Mouse (Mus musculus) hematopoietic stem cell, adult 5-6 weeks (primary cell): ENCODE results near the gene Tbck. TPM values are rescaled to one million over a fixed set of nuclear protein-coding genes. Genes with fewer than 3 reads are reported as not detected.

ENCODE experiments used
- ATAC-seq, 2 experiments: fragments of 125-278 bp in 1 of 2; replicated peaks in 1 of 2; 2 replicates each; pipeline ENCODE4 v1.8.0; 2016 to 2017; ENCODE audit warnings: inconsistent platforms in 2 of 2, mild to moderate bottlenecking in 2 of 2, moderate number of reproducible peaks in 2 of 2, low read depth in 1 of 2, moderate TSS enrichment in 1 of 2; ENCODE audit not compliant: low FRiP score in 2 of 2, poor library complexity in 2 of 2, severe bottlenecking in 2 of 2, insufficient read depth in 1 of 2, low TSS enrichment in 1 of 2
- total RNA-seq: library from RNA; stranded (forward); fragments of 172-1452, 232-1000 nt; gene quantifications from 2 replicates; pipeline ENCODE4 v1.2.3, GENCODE M21; 2017

Gene Tbck
- total RNA-seq, result 23.3 and 29.0 TPM in 2 replicates

DNA sequence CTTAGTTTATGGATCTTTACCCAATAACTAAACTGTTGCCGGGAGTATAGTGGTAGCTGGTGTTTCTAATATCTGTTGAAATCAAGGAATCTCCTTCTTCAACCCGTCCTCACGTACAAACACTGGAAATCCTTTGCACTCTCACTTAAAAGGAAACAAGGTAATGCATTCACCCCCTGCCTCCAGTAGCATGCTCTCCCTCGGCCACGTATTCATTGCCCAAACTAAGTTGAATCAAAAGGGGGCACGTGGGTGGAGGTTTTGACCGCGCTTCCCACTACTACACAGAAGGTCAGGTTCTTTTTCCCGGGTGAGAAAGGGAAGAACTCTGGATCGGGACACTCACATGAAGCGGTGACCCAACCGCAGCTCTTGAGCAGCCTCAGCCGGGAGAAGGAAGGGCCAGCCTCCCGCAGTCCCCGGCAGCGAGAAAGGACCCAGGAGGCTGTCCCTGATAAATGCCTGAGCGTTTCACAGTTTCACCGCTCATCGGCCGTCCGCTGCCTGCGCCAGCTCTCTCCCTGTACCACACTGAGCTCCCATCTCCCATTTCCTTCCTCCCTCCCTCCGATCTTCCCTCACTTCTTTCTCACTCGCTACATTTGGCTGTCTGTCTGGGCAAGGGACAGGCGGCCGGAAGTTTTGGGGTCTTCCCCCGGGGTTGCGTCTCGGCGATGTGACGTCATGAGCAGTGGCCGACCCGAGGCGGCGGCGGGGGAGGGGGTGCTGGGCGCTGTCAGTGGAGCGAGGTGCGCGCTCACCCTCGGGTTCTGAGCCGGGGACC is at the start of gene Tbck:
Gene Tbck (plus strand): TSS at position 698 of the 784 bp plus-strand sequence.
- peak; percentile 94 to 95 for ATAC-seq

GRCm38 (mm10) chr3:132637080-132637479 is 46.9 kb upstream of the Tbck start:
- ATAC-seq, result no peak

DNA sequence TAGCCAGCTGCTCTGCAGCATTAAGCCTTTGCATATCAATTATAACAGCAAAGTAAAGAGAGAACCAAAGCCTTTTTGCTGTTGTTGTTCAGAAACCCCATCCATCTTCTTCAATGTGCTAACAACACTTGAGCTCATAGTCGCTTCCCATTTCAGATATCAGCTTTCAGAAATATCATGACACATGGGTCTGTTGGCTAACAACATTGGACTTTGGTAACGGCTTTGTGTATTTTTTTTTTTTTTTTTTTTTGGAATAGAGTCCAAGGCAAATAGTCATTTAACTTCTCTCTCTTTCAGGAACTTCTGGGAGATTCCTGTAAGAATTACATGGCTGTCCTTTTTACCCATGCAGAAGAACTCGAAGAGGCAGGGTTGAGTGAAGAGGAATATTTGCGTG is 39.9 kb upstream of the Tbck start:
- ATAC-seq, result no peak

DNA sequence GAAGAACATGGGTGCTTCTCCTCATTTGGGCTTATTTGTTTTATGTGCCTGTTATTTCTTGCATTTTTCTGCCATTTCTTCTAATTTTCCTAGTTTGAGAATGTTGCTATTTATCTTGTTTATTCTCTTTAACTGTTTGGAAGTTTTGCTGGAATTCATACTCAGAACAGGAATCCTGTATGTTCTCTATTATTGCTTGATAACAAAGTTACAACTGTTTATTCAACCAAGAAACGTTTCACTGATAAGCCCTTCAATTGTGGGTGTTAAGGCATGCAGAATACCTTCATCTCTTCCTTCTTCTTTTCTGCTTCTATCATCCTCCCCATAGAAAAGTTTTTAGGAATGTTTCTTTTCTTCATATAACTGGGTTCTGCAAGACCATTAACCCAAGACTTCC is 37.1 kb upstream of the Tbck start:
- ATAC-seq, result no peak

DNA sequence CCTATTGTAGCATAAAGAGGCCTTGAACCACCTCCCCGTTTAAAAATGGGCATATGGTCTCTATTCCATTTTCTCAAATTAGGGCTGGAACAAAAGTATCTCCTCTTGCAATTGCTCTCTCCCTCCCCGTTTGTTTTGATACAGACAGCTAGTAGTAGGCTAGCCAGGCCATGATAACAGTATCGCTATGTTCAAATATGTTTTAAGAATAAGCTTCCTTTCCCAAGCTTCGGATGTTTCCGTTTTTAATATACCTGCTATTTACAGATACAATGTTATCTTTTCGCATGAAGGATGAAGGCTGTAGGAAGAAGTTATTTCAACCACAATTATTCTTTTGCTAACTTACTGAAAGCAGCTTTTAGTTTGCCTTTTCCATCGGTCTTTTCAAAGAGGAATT is 34.6 kb upstream of the Tbck start:
- no peak for ATAC-seq

DNA sequence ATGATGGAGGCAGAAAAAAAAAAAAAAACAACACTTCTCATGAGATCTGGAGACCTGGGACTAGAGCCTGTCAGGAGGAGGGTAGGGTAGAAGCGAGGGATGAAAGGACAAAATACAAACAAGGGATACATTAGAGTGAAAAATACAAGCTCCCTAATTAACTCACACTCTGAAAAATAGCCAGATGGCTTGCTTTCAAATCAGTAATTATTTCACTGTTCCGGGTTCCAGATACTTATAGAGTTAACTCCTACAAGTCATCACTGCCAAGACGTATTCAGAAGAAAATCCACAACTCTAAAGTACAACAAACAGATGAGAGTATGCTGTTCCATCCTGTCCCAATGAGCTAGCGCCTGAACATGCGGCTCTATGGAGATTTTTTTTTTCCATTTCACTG is 33.8 kb upstream of the Tbck start:
- no peak for ATAC-seq

GRCm38 (mm10) chr3:132651776-132652175 is 32.2 kb upstream of the Tbck start:
- ATAC-seq, result no peak

- ATAC-seq, result no peak
Measured at GRCm38 (mm10) chr3:132653959-132654358, 30.0 kb upstream of the Tbck start.

DNA sequence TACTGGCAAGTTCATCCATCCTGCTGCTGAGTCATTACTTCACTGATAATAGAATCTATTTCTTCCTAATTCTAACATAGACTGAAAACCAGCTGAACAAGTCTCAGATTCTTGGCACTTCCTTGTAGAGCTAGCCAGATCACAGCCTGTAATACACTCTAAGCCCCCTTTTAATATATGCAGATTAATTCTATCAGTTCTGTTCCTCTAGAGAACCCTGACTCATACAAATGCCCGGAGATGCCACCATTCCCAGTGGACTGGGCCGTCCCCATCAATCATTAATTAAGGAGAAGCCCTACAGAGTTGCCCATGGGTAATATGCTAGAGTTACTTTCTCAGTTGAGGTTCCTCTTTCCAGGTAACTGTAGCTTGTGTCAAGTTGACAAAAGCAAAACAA is 28.0 kb upstream of the Tbck start:
- no peak for ATAC-seq

DNA sequence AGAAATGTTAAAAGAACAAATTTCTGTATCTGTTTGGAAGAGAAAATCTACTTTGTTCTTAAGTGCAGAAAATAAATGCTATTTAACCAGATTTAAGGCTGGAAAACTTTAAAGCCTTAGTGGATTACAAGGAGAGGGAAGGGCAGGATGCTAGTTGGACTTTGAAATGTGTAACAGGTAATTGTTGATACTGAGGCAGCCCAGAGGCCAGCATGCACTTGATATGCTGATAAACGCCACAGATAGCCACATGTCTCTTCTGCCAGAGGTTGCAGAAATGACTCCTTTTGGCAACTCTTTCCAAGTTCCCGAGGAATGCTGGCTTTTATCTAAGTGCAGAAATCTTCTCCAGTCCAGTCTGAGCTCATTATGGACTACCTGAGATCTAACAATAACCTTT is 6.5 kb upstream of the Tbck start:
- ATAC-seq, result no peak

GRCm38 (mm10) chr3:132684231-132684928 is 436 bp downstream of the Tbck start, which contains the start of gene Aimp1:
Aimp1 (minus strand) TSS chr3:132684370.
- no peak for ATAC-seq

DNA sequence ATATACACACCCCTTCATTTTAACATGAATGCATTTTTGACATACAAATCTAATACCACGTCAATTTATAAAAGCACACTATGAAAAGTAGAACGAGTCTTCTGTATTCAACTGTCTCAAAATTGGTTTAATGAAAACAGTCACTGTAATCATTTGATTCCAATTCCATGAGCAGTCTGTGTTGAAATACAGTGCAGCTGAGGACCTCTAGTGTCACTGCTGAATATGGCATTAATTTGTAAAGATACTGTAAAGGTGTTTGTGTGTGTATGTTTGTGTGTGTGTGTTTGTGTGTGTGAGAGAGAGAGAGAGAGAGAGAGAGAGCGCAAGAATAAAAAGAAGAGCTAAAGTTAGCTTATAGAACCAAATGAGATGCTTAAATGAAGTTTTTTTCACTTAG is 17.4 kb downstream of the Tbck start:
- peak; percentile 62 to 67; a peak in 3 of 4 replicates for ATAC-seq

DNA sequence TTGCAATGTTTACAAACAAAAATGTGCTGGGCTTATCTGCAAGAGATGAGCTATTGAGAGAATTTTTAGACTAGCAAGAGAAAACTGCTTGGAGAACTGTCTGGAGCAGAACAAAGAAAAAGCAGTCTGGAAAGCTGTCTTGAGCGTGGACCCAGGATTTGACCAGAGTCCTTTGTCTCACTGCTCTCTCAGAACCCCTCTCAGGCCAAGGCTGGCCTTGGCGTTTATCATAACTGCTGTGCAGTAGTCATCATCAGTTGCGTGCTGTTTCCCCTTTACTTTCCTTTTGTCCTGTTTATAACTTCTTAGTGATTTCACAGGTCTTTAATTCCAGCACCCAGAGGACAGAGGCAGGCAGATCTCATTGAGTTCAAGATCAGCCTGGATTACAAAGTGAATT is 20.3 kb downstream of the Tbck start:
- no peak for ATAC-seq

DNA sequence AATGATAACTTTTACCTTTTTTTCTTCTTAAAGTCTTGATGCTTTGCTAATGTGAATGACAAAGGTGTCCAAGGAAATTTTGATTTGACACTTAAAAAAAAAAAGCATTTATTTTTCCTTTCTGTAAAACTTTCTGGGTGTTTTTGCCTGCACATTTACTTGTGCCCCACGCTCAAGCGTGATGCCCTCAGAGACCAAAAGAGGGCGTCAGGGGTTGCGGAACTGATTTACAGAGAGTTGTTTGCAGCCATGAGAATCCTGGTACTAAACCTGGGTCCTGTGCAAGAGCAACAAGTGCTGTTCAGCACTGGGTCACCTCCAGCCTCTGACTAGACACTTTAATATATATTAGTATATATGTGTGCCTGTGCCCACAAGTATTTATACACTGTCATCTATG is 23.0 kb downstream of the Tbck start:
- ATAC-seq, result no peak

- no peak for ATAC-seq
Measured at GRCm38 (mm10) chr3:132713913-132714312, 30.0 kb downstream of the Tbck start.

- ATAC-seq, result no peak
Measured at GRCm38 (mm10) chr3:132717316-132717715, 33.4 kb downstream of the Tbck start.

GRCm38 (mm10) chr3:132724326-132724725 is 40.4 kb downstream of the Tbck start:
- no peak for ATAC-seq

DNA sequence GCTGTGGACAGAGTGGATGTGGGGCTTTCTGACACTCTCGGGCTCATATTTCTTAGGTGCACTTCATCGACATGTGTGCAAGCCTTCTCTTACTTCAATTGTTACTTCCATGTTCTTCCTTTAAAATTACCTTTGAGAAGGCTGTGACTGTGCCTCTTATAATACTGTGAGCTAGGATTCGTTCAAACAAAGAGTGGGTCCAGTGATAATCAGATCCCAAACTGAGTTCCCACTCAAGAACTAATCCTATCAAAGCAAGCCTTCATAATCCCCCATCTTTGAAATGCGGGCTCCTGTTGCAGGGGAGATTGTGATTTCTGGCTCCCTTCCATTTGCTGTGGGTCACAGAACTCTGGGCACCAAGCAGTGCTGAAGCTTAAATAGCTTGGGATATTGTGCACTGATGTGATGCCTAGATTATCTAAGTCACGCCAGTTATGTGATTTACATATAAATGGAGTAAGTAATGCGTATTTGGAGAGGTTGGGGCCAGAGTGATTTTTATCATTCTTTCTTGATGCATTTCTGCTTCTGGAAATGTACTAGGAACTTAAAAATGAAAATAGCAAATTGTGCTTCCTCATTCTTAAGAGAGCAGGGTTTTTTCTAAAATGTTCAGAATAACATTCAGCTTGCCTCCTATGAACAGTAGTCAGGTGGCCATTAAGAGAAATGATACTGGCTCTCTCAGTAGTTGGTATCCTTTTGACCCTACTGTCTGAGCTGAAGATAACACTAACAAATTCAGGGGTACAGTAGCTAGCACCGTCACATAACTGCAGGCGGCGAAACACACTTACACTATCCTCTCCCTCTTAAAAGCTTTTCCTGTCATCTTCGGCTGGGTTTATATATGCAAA is 60.6 kb downstream of the Tbck start:
- ATAC-seq, result no peak
